Mouse (Mus musculus) adrenal gland, adult (tissue): ENCODE data around the gene Foxl2.

Experiments used
- DNase-seq, 2 experiments: peaks; one replicate each; pipeline ENCODE4 v3.0.0; 2022 to 2023; ENCODE audit warnings: low spot score in 1 of 2; ENCODE audit not compliant: inconsistent age in 2 of 2

Gene Foxl2

GRCm38 (mm10) chr9:98955103-98955715 is at the start of gene Foxl2:
Foxl2 (plus strand) TSS chr9:98955288.
- DNase-seq = peak; percentile 16 to 64

- DNase-seq = no peak
Observed at GRCm38 (mm10) chr9:98920629-98921523, 34.2 kb upstream of the Foxl2 start.

GRCm38 (mm10) chr9:98923119-98923518 is 32.0 kb upstream of the Foxl2 start:
- DNase-seq = no peak

GRCm38 (mm10) chr9:98924183-98924582 is 30.9 kb upstream of the Foxl2 start:
- no peak for DNase-seq

- no peak for DNase-seq
Observed at GRCm38 (mm10) chr9:98929496-98929895, 25.6 kb upstream of the Foxl2 start.

GRCm38 (mm10) chr9:98932931-98933330 is 22.2 kb upstream of the Foxl2 start:
- no peak for DNase-seq

GRCm38 (mm10) chr9:98935190-98935909 is 19.7 kb upstream of the Foxl2 start:
- no peak for DNase-seq

- peak in 1 of 2 experiments; percentile 63 for DNase-seq
Observed at GRCm38 (mm10) chr9:98939290-98939689, 15.8 kb upstream of the Foxl2 start.

- DNase-seq = peak in 1 of 2 experiments; percentile 34
Observed at GRCm38 (mm10) chr9:98952171-98953050, 2.7 kb upstream of the Foxl2 start.

- no peak for DNase-seq
Observed at GRCm38 (mm10) chr9:98953291-98953690, 1.8 kb upstream of the Foxl2 start.

- DNase-seq = no peak
Observed at GRCm38 (mm10) chr9:98953830-98954229, 1.3 kb upstream of the Foxl2 start.

- DNase-seq = peak in 1 of 2 experiments; percentile 71
Observed at GRCm38 (mm10) chr9:98954391-98955102, 541 bp upstream of the Foxl2 start.

- peak in 1 of 2 experiments; percentile 73 for DNase-seq
Observed at GRCm38 (mm10) chr9:98955716-98956224, 682 bp downstream of the Foxl2 start.

- peak; percentile 21 to 74 for DNase-seq
Observed at GRCm38 (mm10) chr9:98956591-98957381, 1.7 kb downstream of the Foxl2 start.

GRCm38 (mm10) chr9:98957751-98958351 is 2.8 kb downstream of the Foxl2 start:
- peak in 1 of 2 experiments; percentile 63 for DNase-seq

GRCm38 (mm10) chr9:98958628-98959027 is 3.5 kb downstream of the Foxl2 start:
- no peak for DNase-seq

GRCm38 (mm10) chr9:98959851-98960250 is 4.8 kb downstream of the Foxl2 start:
- no peak for DNase-seq

- no peak for DNase-seq
Observed at GRCm38 (mm10) chr9:98960348-98960747, 5.3 kb downstream of the Foxl2 start.
